20 mouse cellular contexts compared by ENCODE assay signal in the genomic region with DNA sequence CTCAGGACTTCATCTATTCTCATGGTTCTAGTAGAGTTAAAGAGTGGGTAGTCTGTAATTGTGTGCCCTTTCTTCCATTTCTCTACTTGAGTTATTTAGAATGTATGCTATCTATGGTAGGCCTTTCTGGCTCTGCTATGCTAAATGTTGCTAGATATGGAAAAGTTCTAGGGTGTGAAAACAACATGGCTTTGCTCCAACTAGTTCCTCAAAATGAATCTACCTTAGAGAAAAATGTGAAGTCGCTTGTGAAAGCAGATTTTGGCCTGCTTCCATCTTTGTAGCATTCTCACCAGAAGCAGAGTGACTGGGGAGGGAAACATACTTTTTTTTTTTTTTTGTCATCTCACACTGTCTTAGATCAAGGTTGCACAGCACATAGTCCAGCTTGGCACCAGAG.
DNase-seq lines count a peak whose midpoint lies in the region; ATAC-seq and TF ChIP-seq lines count a peak whose summit lies in the region.
"Had no signal": no experiment of that assay in that cellular context is flagged by ENCODE, and none has a peak within 500 bp of the region (broad histone marks: within the 10 kb centered on the region; RNA-seq: fewer than 3 reads in every experiment).

No protein-coding gene starts in this region.

- H3K9me3 ChIP-seq in lung, embryonic 14.5 days (ENCODE audit: low read depth, low read length): no peaks in the 10 kb centered on the region
- H3K9me3 ChIP-seq: embryonic facial prominence, embryonic 15.5 days; forebrain, embryonic 10.5 days; heart, embryonic 13.5 days; hindbrain, embryonic 15.5 days had no signal

- 32% methylated on average over 1 of the region's 1 CpGs for WGBS in lung, embryonic 14.5 days

- H3K4me3 ChIP-seq in lung, embryonic 14.5 days (ENCODE audit: low read depth, low read length): no peak overlapping the region
- H3K4me3 ChIP-seq: embryonic facial prominence, embryonic 15.5 days; erythroblast, embryonic 14.5 days; forebrain, embryonic 10.5 days; heart, embryonic 13.5 days; hindbrain, embryonic 15.5 days had no signal

- no peaks in the 10 kb centered on the region for H3K4me1 ChIP-seq in lung, embryonic 14.5 days (ENCODE audit: insufficient read depth)
- H3K4me1 ChIP-seq: embryonic facial prominence, embryonic 15.5 days; forebrain, embryonic 10.5 days; heart, embryonic 13.5 days; hindbrain, embryonic 15.5 days had no signal

- no peak for TF ChIP-seq CTCF in lung, embryonic 14.5 days (IDR thresholded peaks at IDR 0.05; ENCODE audit: low read depth)
- TF ChIP-seq CTCF in brain, embryonic 14.5 days (IDR thresholded peaks at IDR 0.05; ENCODE audit: borderline replicate concordance, extremely low read depth, insufficient read depth, insufficient read length): no peak

- H3K4me2 ChIP-seq in lung, embryonic 14.5 days: no peak overlapping the region
- H3K4me2 ChIP-seq: embryonic facial prominence, embryonic 15.5 days; heart, embryonic 13.5 days; hindbrain, embryonic 15.5 days had no signal

- H3K27me3 ChIP-seq in lung, embryonic 14.5 days (ENCODE audit: insufficient read depth, low read length): no peaks in the 10 kb centered on the region
- H3K27me3 ChIP-seq: embryonic facial prominence, embryonic 15.5 days; heart, embryonic 13.5 days; hindbrain, embryonic 15.5 days had no signal

- peak; percentile 4 to 51 for DNase-seq in frontal cortex, adult 2 months (ENCODE audit: extremely low spot score in 1 of 2, low spot score in 1 of 2)
- DNase-seq in frontal cortex, postnatal 14 days (ENCODE audit: low spot score in 2 of 2): no peak
- peak; percentile 9 for DNase-seq in lung, embryonic 14.5 days
- DNase-seq in lung, postnatal 36 days: no peak
- peak; percentile 37 for DNase-seq in brain, embryonic 14.5 days (ENCODE audit: low read depth)
- DNase-seq in gastrocnemius, adult 18-20 months (ENCODE audit: low spot score): no peak
- DNase-seq: adrenal gland, adult 2 months; adrenal gland, postnatal 25 days; cerebellum, adult 11 months; cerebellum, adult 8-10 months; cerebellum, postnatal 14 days; embryo, embryonic 11 days; gastrocnemius, postnatal 36 days; heart, adult 11 months; heart, postnatal 36 days had no signal

- H3K27ac ChIP-seq in lung, embryonic 14.5 days (ENCODE audit: low read depth): no peak overlapping the region
- H3K27ac ChIP-seq: embryonic facial prominence, embryonic 15.5 days; forebrain, embryonic 10.5 days; heart, embryonic 13.5 days; hindbrain, embryonic 15.5 days had no signal

- no peak for ATAC-seq in lung, embryonic 14.5 days (ENCODE audit: insufficient read depth)

- H3K9ac ChIP-seq in lung, embryonic 14.5 days: no peak overlapping the region
- H3K9ac ChIP-seq: embryonic facial prominence, embryonic 15.5 days; heart, embryonic 13.5 days; hindbrain, embryonic 15.5 days had no signal

- no peaks in the 10 kb centered on the region for H3K36me3 ChIP-seq in lung, embryonic 14.5 days (ENCODE audit: insufficient read depth)
- H3K36me3 ChIP-seq: embryonic facial prominence, embryonic 15.5 days; forebrain, embryonic 10.5 days; heart, embryonic 13.5 days; hindbrain, embryonic 15.5 days had no signal

- TF ChIP-seq POLR2A in brain, embryonic 14.5 days (IDR thresholded peaks at IDR 0.05; ENCODE audit: borderline replicate concordance, extremely low read depth, insufficient read depth, insufficient read length, poor library complexity, severe bottlenecking): no peak

Comparison
In these comparisons a context has a peak if more than half of its experiments do, and no peak if none do; other contexts are left out.
1. DNase-seq: peak in frontal cortex, adult 2 months (2 of 2), lung, embryonic 14.5 days (single experiment) and brain, embryonic 14.5 days (single experiment); none in frontal cortex, postnatal 14 days (0 of 2), lung, postnatal 36 days (single experiment) and gastrocnemius, adult 18-20 months (single experiment).